Mouse (Mus musculus) MEL (cell line): ENCODE results near the gene Col18a1. TPM values are rescaled to one million over a fixed set of nuclear protein-coding genes. Genes with fewer than 3 reads are reported as not detected.

ENCODE experiments used
- DNase-seq: peaks from one replicate; pipeline ENCODE4 v3.0.0; 2011; ENCODE audit warnings: low read depth, low spot score
- H3K27ac ChIP-seq: 2 replicates; pipeline ENCODE4 v1.5.1; 2012; ENCODE audit warnings: low read depth, mild to moderate bottlenecking, control low read depth, low read length, moderate library complexity; ENCODE audit not compliant: control insufficient read depth
- H3K27me3 ChIP-seq, 2 experiments: fragments of 150-350 bp in 1 of 2; sonication (generic) in 1 of 2; 2 replicates each; pipeline ENCODE4 v1.6.1; 2012; ENCODE audit warnings: low read length in 2 of 2, mild to moderate bottlenecking in 2 of 2, improper control_type of control experiment in 1 of 2, moderate library complexity in 1 of 2; ENCODE audit not compliant: insufficient read depth in 2 of 2, control insufficient read depth in 1 of 2
- H3K36me3 ChIP-seq, 2 experiments: 2 replicates each; pipeline ENCODE4 v1.6.1; 2012 to 2014; ENCODE audit warnings: low read length in 2 of 2, improper control_type of control experiment in 1 of 2, inconsistent platforms in 1 of 2, mild to moderate bottlenecking in 1 of 2; ENCODE audit not compliant: insufficient read depth in 2 of 2, control insufficient read depth in 1 of 2
- H3K4me1 ChIP-seq, 2 experiments: fragments of 150-350 bp in 1 of 2; sonication (generic) in 1 of 2; 2 replicates each; pipeline ENCODE4 v1.6.1; 2012; ENCODE audit warnings: low read length in 2 of 2, improper control_type of control experiment in 1 of 2, mild to moderate bottlenecking in 1 of 2; ENCODE audit not compliant: insufficient read depth in 2 of 2, control insufficient read depth in 1 of 2
- H3K4me3 ChIP-seq, 2 experiments: fragments of 150-350 bp in 1 of 2; sonication (generic) in 1 of 2; 2 replicates each; pipeline ENCODE4 v1.5.1; 2012; ENCODE audit warnings: low read depth in 2 of 2, low read length in 2 of 2, mild to moderate bottlenecking in 2 of 2, moderate library complexity in 2 of 2, control low read depth in 1 of 2, improper control_type of control experiment in 1 of 2; ENCODE audit not compliant: control insufficient read depth in 1 of 2, insufficient read depth in 1 of 2
- H3K79me2 ChIP-seq: 2 replicates; pipeline ENCODE4 v1.6.1; 2012; ENCODE audit warnings: mild to moderate bottlenecking, low read length, moderate library complexity; ENCODE audit not compliant: control insufficient read depth, poor library complexity, insufficient read depth
- H3K9ac ChIP-seq: 2 replicates; pipeline ENCODE4 v1.6.1; 2012; ENCODE audit warnings: low read depth, mild to moderate bottlenecking, control low read depth, low read length, moderate library complexity; ENCODE audit not compliant: control insufficient read depth, poor library complexity, severe bottlenecking
- H3K9me3 ChIP-seq: fragments of 150-350 bp; sonication (generic); replicated peaks from 2 replicates; pipeline ENCODE4 v1.6.1; 2012; ENCODE audit warnings: mild to moderate bottlenecking, low read length, improper control_type of control experiment, moderate library complexity; ENCODE audit not compliant: insufficient read depth
- CHD2 ChIP-seq: IDR thresholded peaks from 2 replicates; pipeline ENCODE4 v1.6.1; 2011; ENCODE audit warnings: low read length, improper control_type of control experiment
- E2F4 ChIP-seq: IDR thresholded peaks from 2 replicates; pipeline ENCODE4 v1.6.1; 2011; ENCODE audit warnings: low read depth, low read length, improper control_type of control experiment, borderline replicate concordance
- ELF1 ChIP-seq: IDR thresholded peaks from 2 replicates; pipeline ENCODE4 v1.6.1; 2014; ENCODE audit warnings: low read depth, mild to moderate bottlenecking, inconsistent platforms, low read length, improper control_type of control experiment, moderate library complexity
- EP300 ChIP-seq, 2 experiments: IDR thresholded peaks; 2 replicates each; pipeline ENCODE4 v1.6.1; 2011; ENCODE audit warnings: improper control_type of control experiment in 2 of 2, low read length in 2 of 2, low read depth in 1 of 2, mild to moderate bottlenecking in 1 of 2
- ETS1 ChIP-seq: IDR thresholded peaks from 2 replicates; pipeline ENCODE4 v1.6.1; 2012; ENCODE audit warnings: low read depth, mild to moderate bottlenecking, inconsistent platforms, low read length, improper control_type of control experiment, moderate library complexity
- GABPA ChIP-seq: IDR thresholded peaks from 2 replicates; pipeline ENCODE4 v1.6.1; 2012; ENCODE audit warnings: low read depth, mild to moderate bottlenecking, inconsistent platforms, low read length, improper control_type of control experiment, moderate library complexity
- HCFC1 ChIP-seq: IDR thresholded peaks from 2 replicates; pipeline ENCODE4 v1.6.1; 2012; ENCODE audit warnings: low read depth, mild to moderate bottlenecking, inconsistent platforms, low read length, improper control_type of control experiment, moderate library complexity
- KAT2A ChIP-seq: conservative IDR thresholded peaks from 2 replicates; pipeline ENCODE4 v1.6.1; 2012; ENCODE audit warnings: low read depth, low read length, improper control_type of control experiment, inconsistent platforms
- MAFK ChIP-seq: IDR thresholded peaks from 2 replicates; pipeline ENCODE4 v1.6.1; 2011; ENCODE audit warnings: low read depth, mild to moderate bottlenecking, low read length, improper control_type of control experiment, borderline replicate concordance
- MAX ChIP-seq: IDR thresholded peaks from 2 replicates; pipeline ENCODE4 v1.6.1; 2011; ENCODE audit warnings: low read length, improper control_type of control experiment
- MYB ChIP-seq: IDR thresholded peaks from 2 replicates; pipeline ENCODE4 v1.6.1; 2011; ENCODE audit warnings: mild to moderate bottlenecking, low read depth, low read length, improper control_type of control experiment
- MYC ChIP-seq: IDR thresholded peaks from 2 replicates; pipeline ENCODE4 v1.6.1; 2011; ENCODE audit warnings: low read depth, mild to moderate bottlenecking, low read length, improper control_type of control experiment, moderate library complexity
- NELFE ChIP-seq: IDR thresholded peaks from 2 replicates; pipeline ENCODE4 v1.6.1; 2011; ENCODE audit warnings: low read depth, low read length, improper control_type of control experiment
- NRF1 ChIP-seq: IDR thresholded peaks from 2 replicates; pipeline ENCODE4 v1.6.1; 2014; ENCODE audit warnings: low read depth, mild to moderate bottlenecking, inconsistent platforms, low read length, improper control_type of control experiment, moderate library complexity; ENCODE audit not compliant: poor library complexity, insufficient read depth, severe bottlenecking
- POLR2A ChIP-seq, 2 experiments: IDR thresholded peaks; 2 replicates each; pipeline ENCODE4 v1.6.1; 2011 to 2012; ENCODE audit warnings: low read length in 2 of 2, mild to moderate bottlenecking in 2 of 2, control low read depth in 1 of 2, improper control_type of control experiment in 1 of 2, low read depth in 1 of 2, moderate library complexity in 1 of 2; ENCODE audit not compliant: control insufficient read depth in 1 of 2, insufficient read depth in 1 of 2, poor library complexity in 1 of 2
- POLR2AphosphoS5 ChIP-seq: IDR thresholded peaks from 2 replicates; pipeline ENCODE4 v1.6.1; 2012; ENCODE audit warnings: low read depth, borderline replicate concordance, mild to moderate bottlenecking, inconsistent platforms, low read length, moderate library complexity, mixed read lengths
- RCOR1 ChIP-seq: IDR thresholded peaks from 2 replicates; pipeline ENCODE4 v1.6.1; 2012; ENCODE audit warnings: low read depth, mild to moderate bottlenecking, inconsistent platforms, low read length, improper control_type of control experiment
- TAL1 ChIP-seq: IDR thresholded peaks from 2 replicates; pipeline ENCODE4 v1.6.1; 2012; ENCODE audit warnings: mild to moderate bottlenecking, inconsistent platforms, low read length, moderate library complexity, mixed read lengths
- UBTF ChIP-seq: IDR thresholded peaks from 2 replicates; pipeline ENCODE4 v1.6.1; 2012; ENCODE audit warnings: low read depth, mild to moderate bottlenecking, inconsistent platforms, low read length, improper control_type of control experiment, moderate library complexity, borderline replicate concordance; ENCODE audit not compliant: insufficient read depth
- polyA plus RNA-seq, 2 experiments: library from polyadenylated mRNA; stranded (reverse) in 1 of 2; unstranded in 1 of 2; fragments of >175 nt in 1 of 2; fragments of >200 nt in 1 of 2; gene quantifications; 2 replicates each; pipeline versions ENCODE4 v1.2.1 to v1.2.4; 2012; ENCODE audit warnings: low replicate concordance in 2 of 2, low read depth in 1 of 2; ENCODE audit not compliant: insufficient read length in 2 of 2, insufficient read depth in 1 of 2, missing spikeins in 1 of 2
- total RNA-seq: library from RNA; depleted of rRNA; stranded (reverse); fragments of 300-350 nt; gene quantifications from 2 replicates; pipeline ENCODE4 v1.2.3, GENCODE M21; 2012

Gene Col18a1
- total and polyA plus RNA-seq, 3 experiments = 0.46 to 1.3 TPM; not detected in 1

- no peaks in the 10 kb centered on the region for H3K4me1 ChIP-seq
- H3K9me3 ChIP-seq = no peaks in the 10 kb centered on the region
- no peak overlapping the region for H3K4me3 ChIP-seq
- no peaks in the 10 kb centered on the region for H3K79me2 ChIP-seq
- H3K36me3 ChIP-seq = no peaks in the 10 kb centered on the region
- peaks cover 0 to 8% of the 10 kb centered on the region in 2 experiments; a peak in 2 of 4 replicates for H3K27me3 ChIP-seq
- TF ChIP-seq POLR2A (IDR thresholded peaks at IDR 0.05; ENCODE audit: control insufficient read depth in 1 of 2, insufficient read depth in 1 of 2, low read depth in 1 of 2, low read length in 2 of 2, poor library complexity in 1 of 2) = no peak
- TF ChIP-seq MAX = no peak
- TF ChIP-seq POLR2AphosphoS5 = no peak
- H3K27ac ChIP-seq = no peak overlapping the region
- DNase-seq = no peak
- no peak overlapping the region for H3K9ac ChIP-seq
Measured at GRCm38 (mm10) chr10:77170400-77170799, 4.1 kb upstream of the Col18a1 start.

- no peak for DNase-seq
- Histone ChIP-seq H3K9me3 (no peaks in the 10 kb centered on the region), H3K36me3 (no peaks in the 10 kb centered on the region), H3K9ac (no peak overlapping the region), H3K79me2 (no peaks in the 10 kb centered on the region), H3K27ac (no peak overlapping the region), H3K4me1 (no peaks in the 10 kb centered on the region), H3K4me3 (no peak overlapping the region), H3K27me3 (peaks cover 0 to 6% of the 10 kb centered on the region in 2 experiments; a peak in 2 of 4 replicates)
- TF ChIP-seq TAL1 (no peak), CHD2 (no peak), RCOR1 (no peak), KAT2A (no peak), ELF1 (no peak), EP300 (IDR thresholded peaks at IDR 0.05; ENCODE audit: low read depth in 1 of 2, low read length in 2 of 2) (no peak), E2F4 (no peak), MYC (no peak), UBTF (no peak), GABPA (no peak), MYB (no peak), MAFK (no peak), POLR2A (IDR thresholded peaks at IDR 0.05; ENCODE audit: control insufficient read depth in 1 of 2, insufficient read depth in 1 of 2, low read depth in 1 of 2, low read length in 2 of 2, poor library complexity in 1 of 2) (no peak), HCFC1 (no peak), NELFE (no peak), NRF1 (no peak), ETS1 (no peak)
Measured at GRCm38 (mm10) chr10:77165318-77165945, 916 bp downstream of the Col18a1 start.
